Mouse (Mus musculus) myocyte (in vitro differentiated cells): ENCODE data around the gene Epb41l4b. TPM values are rescaled to one million over a fixed set of nuclear protein-coding genes. Genes with fewer than 3 reads are reported as not detected.

Experiments
- H3K27me3 ChIP-seq: one replicate; pipeline ENCODE4 v1.6.1; 2011; ENCODE audit not compliant: control insufficient read depth, insufficient read depth, insufficient read length
- H3K36me3 ChIP-seq: one replicate; pipeline ENCODE4 v1.6.1; 2011; ENCODE audit not compliant: control insufficient read depth, insufficient read depth
- H3K4me2 ChIP-seq: one replicate; pipeline ENCODE4 v1.6.1; 2011; ENCODE audit warnings: low read depth, control low read depth
- H3K4me3 ChIP-seq: one replicate; pipeline ENCODE4 v1.5.1; 2011; ENCODE audit warnings: mild to moderate bottlenecking, control low read depth, moderate library complexity
- H3K79me2 ChIP-seq: one replicate; pipeline ENCODE4 v1.6.1; 2011; ENCODE audit not compliant: control insufficient read depth, insufficient read depth
- H3ac ChIP-seq: one replicate; pipeline ENCODE4 v1.6.1; 2011; ENCODE audit not compliant: control insufficient read depth, insufficient read length
- CEBPB ChIP-seq: IDR thresholded peaks from 2 replicates; pipeline ENCODE4 v1.6.1; 2011; ENCODE audit warnings: mild to moderate bottlenecking, moderate library complexity; ENCODE audit not compliant: poor library complexity, insufficient read depth, severe bottlenecking
- E2F4 ChIP-seq: IDR thresholded peaks from one replicate; pipeline ENCODE4 v1.6.1; 2011; ENCODE audit warnings: mild to moderate bottlenecking, control low read depth, moderate library complexity; ENCODE audit not compliant: insufficient read depth
- MAX ChIP-seq: IDR thresholded peaks from one replicate; pipeline ENCODE4 v1.6.1; 2011; ENCODE audit warnings: low read depth, mild to moderate bottlenecking, control low read depth
- MYOD1 ChIP-seq, 3 experiments: IDR thresholded peaks; one replicate each; pipeline ENCODE4 v1.6.1; 2011; ENCODE audit warnings: control low read depth in 2 of 3, low read depth in 2 of 3, mild to moderate bottlenecking in 2 of 3, moderate library complexity in 1 of 3; ENCODE audit not compliant: insufficient read length in 2 of 3, control insufficient read depth in 1 of 3
- MYOG ChIP-seq, 3 experiments: IDR thresholded peaks; one replicate each; pipeline ENCODE4 v1.6.1; 2011; ENCODE audit warnings: control low read depth in 2 of 3, low read depth in 2 of 3, mild to moderate bottlenecking in 2 of 3; ENCODE audit not compliant: insufficient read length in 2 of 3, control insufficient read depth in 1 of 3, insufficient read depth in 1 of 3
- POLR2A ChIP-seq: IDR thresholded peaks from one replicate; pipeline ENCODE4 v1.6.1; 2011; ENCODE audit warnings: low read depth, mild to moderate bottlenecking, control low read depth, moderate library complexity; ENCODE audit not compliant: insufficient read length
- POLR2AphosphoS2 ChIP-seq: IDR thresholded peaks from one replicate; pipeline ENCODE4 v1.6.1; 2011; ENCODE audit warnings: low read depth, control low read depth; ENCODE audit not compliant: insufficient read length
- REST ChIP-seq: IDR thresholded peaks from one replicate; pipeline ENCODE4 v1.6.1; 2011; ENCODE audit warnings: mild to moderate bottlenecking, control low read depth, moderate library complexity; ENCODE audit not compliant: insufficient read depth, insufficient read length
- SRF ChIP-seq: IDR thresholded peaks from one replicate; pipeline ENCODE4 v1.6.1; 2011; ENCODE audit warnings: low read depth; ENCODE audit not compliant: control insufficient read depth, insufficient read length
- TCF12 ChIP-seq: IDR thresholded peaks from one replicate; pipeline ENCODE4 v1.6.1; 2011; ENCODE audit warnings: mild to moderate bottlenecking, control low read depth; ENCODE audit not compliant: poor library complexity, insufficient read depth, severe bottlenecking
- TCF3 ChIP-seq: IDR thresholded peaks from one replicate; pipeline ENCODE4 v1.6.1; 2011; ENCODE audit warnings: low read depth, control low read depth; ENCODE audit not compliant: insufficient read length
- USF1 ChIP-seq: IDR thresholded peaks from one replicate; pipeline ENCODE4 v1.6.1; 2011; ENCODE audit warnings: low read depth, mild to moderate bottlenecking, control low read depth, moderate library complexity
- polyA plus RNA-seq: library from polyadenylated mRNA; unstranded; fragments of >200 nt; fragmentation: generic; extraction: Trizol; gene quantifications from one replicate; pipeline ENCODE4 v1.2.1, GENCODE M21; 2012; ENCODE audit warnings: missing spikeins

Gene Epb41l4b
- polyA plus RNA-seq, 1 experiment, result 0.31 TPM

GRCm38 (mm10) chr4:57119976-57120375, 23.3 kb downstream of the Epb41l4b start:
- no peak overlapping the region for H3ac ChIP-seq
- H3K79me2 ChIP-seq, result no peaks in the 10 kb centered on the region
- no peak for TF ChIP-seq TCF12
- no peak for TF ChIP-seq REST
- no peak overlapping the region for H3K4me2 ChIP-seq
- peaks cover 16% of the 10 kb centered on the region for H3K27me3 ChIP-seq
- no peaks in the 10 kb centered on the region for H3K36me3 ChIP-seq
- no peak overlapping the region for H3K4me3 ChIP-seq

DNA sequence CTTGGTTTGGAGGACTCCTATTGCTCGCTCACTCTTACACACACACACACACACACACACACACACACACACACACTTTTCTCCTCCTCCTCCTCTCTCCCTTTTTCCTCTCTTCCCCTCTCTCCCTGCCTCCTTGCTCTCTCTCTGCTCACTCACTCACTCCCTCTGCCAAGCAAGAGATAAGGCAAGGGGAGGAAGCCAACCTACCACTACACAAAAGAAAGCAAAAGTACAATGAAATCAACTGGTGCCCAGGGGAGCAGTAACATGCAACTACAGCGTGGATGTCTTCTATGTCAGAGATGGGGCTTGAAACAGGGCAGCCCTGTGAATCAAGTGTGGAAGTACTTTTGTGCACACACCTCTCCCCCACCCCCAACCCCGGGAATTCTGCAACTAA, 24.4 kb downstream of the Epb41l4b start:
- Histone ChIP-seq H3K4me3 (no peak overlapping the region), H3K4me2 (no peak overlapping the region), H3K79me2 (no peaks in the 10 kb centered on the region), H3ac (no peak overlapping the region), H3K36me3 (no peaks in the 10 kb centered on the region), H3K27me3 (peaks cover 8% of the 10 kb centered on the region)
- TF ChIP-seq TCF3 (no peak), MYOD1 (IDR thresholded peaks at IDR 0.05; ENCODE audit: control insufficient read depth in 1 of 3, insufficient read length in 2 of 3, low read depth in 2 of 3) (no peak), E2F4 (no peak), POLR2AphosphoS2 (no peak), MAX (no peak), CEBPB (no peak), REST (no peak), POLR2A (no peak), TCF12 (no peak), USF1 (no peak), MYOG (IDR thresholded peaks at IDR 0.05; ENCODE audit: control insufficient read depth in 1 of 3, insufficient read depth in 1 of 3, insufficient read length in 2 of 3, low read depth in 2 of 3) (no peak), SRF (no peak)

- Histone ChIP-seq H3K79me2 (no peaks in the 10 kb centered on the region), H3K36me3 (no peaks in the 10 kb centered on the region), H3ac (no peak overlapping the region), H3K27me3 (peaks cover 23% of the 10 kb centered on the region), H3K4me2 (no peak overlapping the region), H3K4me3 (no peak overlapping the region)
- no peak for TF ChIP-seq MYOD1 (IDR thresholded peaks at IDR 0.05; ENCODE audit: control insufficient read depth in 1 of 3, insufficient read length in 2 of 3, low read depth in 2 of 3)
- no peak for TF ChIP-seq USF1
- no peak for TF ChIP-seq POLR2A
- no peak for TF ChIP-seq MAX
- no peak for TF ChIP-seq CEBPB
- TF ChIP-seq TCF12, result no peak
- TF ChIP-seq E2F4, result no peak
- no peak for TF ChIP-seq POLR2AphosphoS2
- no peak for TF ChIP-seq REST
- TF ChIP-seq SRF, result no peak
Measured at GRCm38 (mm10) chr4:57116278-57116677, 27.0 kb downstream of the Epb41l4b start.

DNA sequence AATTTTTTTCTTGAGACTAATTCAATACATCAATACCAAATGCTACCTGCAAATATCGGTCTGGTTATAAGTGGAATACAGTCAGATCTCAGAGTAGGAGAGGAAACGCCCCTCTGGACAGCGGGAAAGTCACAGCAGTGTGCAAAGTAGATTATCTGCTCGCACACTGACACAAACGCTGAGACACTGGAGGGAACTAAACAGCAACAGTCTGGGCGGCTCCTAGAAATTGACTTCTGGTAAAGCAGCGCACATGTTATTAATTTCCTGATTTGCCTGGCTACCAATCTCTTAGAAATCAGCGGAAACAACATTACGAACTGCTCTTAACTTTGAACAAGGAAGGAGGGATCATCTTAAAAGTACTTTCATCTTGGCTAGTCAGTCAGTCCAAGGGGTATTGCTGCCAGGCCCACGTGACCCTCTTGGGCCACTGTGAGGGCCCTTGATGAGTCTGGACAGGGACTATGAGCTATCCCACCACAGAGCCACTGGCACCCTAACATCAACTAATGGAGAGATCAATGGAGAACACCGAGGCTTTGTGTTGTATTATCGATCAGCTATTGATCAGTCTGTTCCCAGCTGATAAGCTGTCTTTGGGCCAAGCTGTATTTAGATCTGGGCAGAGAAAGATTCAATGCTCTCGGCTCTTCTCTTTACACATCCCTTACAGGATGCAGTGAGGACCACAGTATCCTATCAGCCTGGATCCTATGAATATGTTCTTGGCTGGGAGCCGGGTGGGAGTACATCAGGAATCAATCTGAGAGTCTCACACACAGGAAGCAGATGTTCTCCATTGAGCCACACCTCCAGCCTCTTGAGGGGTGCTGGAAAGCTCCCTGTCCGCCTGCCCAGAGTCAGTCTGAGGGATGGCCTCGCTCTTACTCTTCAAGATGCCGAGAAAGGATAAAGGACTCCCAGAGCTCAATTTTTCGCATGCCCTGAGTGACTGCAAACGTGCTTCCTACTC, 28.3 kb downstream of the Epb41l4b start:
- Histone ChIP-seq H3K4me2 (no peak overlapping the region), H3ac (no peak overlapping the region), H3K79me2 (no peaks in the 10 kb centered on the region), H3K36me3 (no peaks in the 10 kb centered on the region), H3K4me3 (no peak overlapping the region), H3K27me3 (peaks cover 30% of the 10 kb centered on the region)
- TF ChIP-seq E2F4, result no peak
- TF ChIP-seq MYOD1 (IDR thresholded peaks at IDR 0.05; ENCODE audit: control insufficient read depth in 1 of 3, insufficient read length in 2 of 3, low read depth in 2 of 3), result no peak
- no peak for TF ChIP-seq SRF
- no peak for TF ChIP-seq REST
- no peak for TF ChIP-seq POLR2AphosphoS2
- TF ChIP-seq TCF12, result no peak
- TF ChIP-seq USF1, result no peak
- no peak for TF ChIP-seq CEBPB

DNA sequence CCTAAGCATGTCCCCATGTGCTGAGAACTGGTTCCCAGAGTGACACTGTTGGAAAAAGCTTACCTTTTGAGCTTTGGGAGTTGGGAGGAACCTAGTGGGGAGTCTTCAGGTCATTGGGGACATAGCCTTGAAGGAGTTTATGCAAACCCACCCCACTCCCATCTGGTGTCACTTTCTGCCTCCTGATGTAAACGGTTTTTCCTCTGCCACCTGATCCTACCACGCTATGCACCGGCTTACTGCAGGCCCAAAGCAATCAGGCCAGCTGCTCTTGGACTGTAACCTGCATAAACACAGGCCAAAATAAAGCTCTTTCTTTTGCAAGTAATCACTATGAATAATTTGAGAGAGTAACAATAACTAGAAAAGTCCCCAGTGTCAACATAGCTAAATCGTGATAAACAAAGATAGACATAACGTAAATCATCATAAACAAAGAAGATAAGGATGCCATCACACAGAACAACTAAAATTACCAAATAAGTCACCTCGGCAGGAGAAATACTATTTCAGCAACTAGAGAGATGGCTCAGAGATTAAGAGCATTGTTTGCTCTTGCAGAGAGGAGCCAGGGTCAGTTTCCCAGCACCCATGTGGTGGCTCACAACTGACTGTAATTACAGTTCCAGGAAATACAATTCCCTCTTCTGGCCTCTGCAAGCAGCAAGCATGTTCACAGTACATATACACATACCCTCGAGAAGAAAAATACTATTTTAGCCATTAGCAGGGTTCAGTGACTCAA, 29.6 kb downstream of the Epb41l4b start:
- Histone ChIP-seq H3K27me3 (peaks cover 40% of the 10 kb centered on the region), H3K4me3 (no peak overlapping the region), H3ac (no peak overlapping the region), H3K79me2 (no peaks in the 10 kb centered on the region), H3K36me3 (no peaks in the 10 kb centered on the region), H3K4me2 (no peak overlapping the region)
- no peak for TF ChIP-seq POLR2AphosphoS2
- TF ChIP-seq USF1, result no peak
- TF ChIP-seq MYOG (IDR thresholded peaks at IDR 0.05; ENCODE audit: control insufficient read depth in 1 of 3, insufficient read depth in 1 of 3, insufficient read length in 2 of 3, low read depth in 2 of 3), result no peak
- TF ChIP-seq REST, result no peak
